Mouse (Mus musculus): ENCODE results near the gene Gm17409. TPM values are rescaled to one million over a fixed set of nuclear protein-coding genes. Genes with fewer than 3 reads are reported as not detected.

The Gm17409 gene
- polyA plus RNA-seq, 1 experiment: not detected

DNA sequence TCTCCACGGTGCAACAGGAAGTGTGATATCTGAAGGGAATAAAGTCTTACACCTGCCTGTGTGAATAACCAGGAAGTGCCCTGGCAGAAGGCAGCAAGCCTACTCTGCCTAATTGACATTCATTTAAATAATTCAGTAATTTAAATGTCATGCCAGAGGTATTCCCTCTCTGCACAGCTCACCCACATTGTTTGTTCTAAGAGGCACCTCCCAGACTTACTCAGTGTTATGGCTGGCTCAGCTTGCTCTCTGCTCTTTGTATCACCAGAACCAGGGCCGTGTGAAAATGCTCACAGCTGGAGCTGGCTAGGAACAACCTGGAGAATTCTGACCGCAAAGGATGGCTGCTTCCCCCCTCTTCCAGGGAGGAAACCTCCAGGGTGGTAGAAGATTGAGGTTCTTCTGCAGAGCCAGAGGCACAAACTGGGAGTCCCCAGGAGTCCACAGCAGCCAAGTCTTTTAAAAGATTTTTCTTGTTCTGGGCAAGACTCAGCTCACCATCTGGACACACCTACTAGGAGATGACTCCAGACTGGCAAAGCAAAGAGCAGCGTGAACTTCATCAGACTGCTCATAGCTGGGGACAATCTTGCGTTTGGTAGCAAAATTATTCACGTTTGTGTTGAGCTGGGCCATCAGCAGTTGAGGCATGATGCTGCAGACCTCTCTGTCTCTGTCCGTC, 14.5 kb downstream of the Gm17409 start:
- DNase-seq (ENCODE audit: low read depth): no peak

DNA sequence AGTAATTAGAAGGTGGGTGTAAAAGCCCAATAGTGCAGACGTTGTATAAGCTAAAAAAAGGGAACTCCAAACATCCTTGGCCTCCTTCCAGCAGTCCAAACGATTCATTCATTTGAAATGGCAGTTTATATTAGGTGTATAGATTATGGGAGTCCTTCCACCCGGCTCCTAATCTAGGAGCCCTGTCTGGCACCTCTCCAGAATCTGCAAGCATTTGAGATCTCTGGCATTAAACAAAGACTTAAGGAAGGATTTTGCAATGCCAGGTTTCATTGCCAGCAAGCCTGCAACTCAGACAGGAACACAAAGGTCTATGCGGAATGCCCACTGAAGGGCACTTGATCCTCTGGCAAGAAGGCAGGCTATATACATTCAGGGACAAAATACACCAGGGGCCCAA, 15.2 kb downstream of the Gm17409 start:
- DNase-seq (ENCODE audit: low read depth): peak; percentile 72

DNA sequence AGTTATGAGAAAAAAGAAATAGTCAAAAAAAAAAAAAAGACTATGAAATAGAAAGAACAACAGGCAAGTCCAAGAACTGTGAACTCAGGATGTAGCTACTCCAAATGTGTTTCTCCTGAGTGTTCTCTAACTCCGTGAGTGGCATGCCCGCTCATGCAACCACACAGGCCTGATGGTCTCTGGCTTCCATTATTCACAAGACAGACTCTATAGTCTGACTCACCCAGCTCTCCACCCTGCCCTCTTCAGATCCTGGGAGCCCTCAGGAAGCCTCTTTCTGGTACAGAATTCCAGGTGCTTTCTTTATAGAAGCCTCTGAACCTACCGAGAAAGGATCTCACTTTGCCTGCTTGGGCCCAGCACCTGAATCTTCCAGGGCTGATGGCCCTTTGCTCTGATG, 15.8 kb downstream of the Gm17409 start:
- no peak for DNase-seq (ENCODE audit: low read depth)

DNA sequence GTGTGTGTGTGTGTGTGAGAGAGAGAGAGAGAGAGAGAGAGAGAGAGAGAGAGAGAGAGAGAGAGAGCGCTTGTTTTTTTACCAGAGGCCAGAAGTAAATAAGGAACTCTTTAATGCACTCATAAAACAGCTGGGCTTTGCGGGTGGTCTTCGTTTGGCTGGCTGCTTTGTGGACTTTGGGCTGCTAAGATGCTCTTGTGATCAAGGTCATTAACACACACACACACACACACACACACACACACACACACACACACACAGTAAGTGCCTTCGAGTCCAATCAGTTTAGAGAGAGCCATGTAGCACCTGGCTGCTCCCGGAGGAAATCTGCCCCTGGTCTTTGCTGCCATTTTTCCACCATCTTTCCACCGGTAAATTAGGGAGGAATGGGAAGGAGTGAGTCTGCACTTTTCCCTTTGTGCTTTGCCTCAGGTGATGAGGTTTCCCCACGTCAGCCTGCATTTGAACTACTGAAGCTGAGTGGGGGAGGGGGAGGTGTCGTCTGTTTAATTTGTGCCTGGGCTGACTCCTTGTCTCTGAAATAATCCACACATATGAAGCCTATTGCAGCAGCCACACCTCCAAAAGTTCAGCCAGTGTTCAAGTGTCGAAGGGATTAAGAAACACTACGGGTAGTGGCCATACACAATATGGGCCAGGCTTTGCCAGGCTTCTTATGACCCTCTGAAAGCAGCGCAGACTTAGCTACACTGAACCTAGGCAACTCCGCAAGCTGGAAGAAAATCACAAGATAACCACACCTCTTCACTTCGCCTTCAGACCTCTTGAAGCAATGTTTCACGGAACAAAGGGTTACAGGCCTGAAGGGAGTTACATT, 16.7 kb downstream of the Gm17409 start:
- DNase-seq (ENCODE audit: low read depth): peak; percentile 58

DNA sequence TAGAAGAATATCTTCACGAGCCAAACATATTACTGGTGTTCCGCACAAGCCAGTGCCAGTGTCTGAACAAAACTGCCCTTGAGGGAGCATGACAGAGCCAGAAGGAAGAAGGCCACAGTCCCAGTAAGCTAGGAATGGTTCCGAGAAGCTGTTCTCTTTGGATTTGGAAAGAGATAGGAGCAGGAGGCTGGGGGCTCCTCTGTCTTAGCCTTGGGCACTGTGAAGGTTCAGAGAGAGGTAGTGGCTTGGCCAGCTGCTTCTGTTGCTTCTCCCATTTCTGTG, 17.3 kb downstream of the Gm17409 start:
- no peak for DNase-seq (ENCODE audit: low read depth)

DNA sequence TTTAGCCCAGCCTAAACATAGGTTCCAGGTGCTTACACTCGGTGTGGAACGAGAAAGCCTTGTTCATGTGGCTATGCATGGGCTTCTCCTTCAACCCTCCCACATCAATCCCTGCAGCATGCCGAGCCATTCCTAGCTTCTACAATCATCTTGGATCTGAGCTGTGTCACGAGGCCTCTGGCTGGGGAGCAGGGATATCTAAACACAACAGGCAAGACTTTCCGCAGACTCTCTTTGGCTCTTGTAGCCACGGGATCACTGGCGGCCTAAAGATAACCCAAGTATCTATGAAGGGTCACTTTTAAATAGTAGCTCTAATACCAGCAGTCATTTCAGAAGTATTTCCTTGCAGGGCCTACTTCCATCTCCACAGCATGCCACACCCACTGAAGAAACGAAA, 18.5 kb downstream of the Gm17409 start:
- no peak for DNase-seq (ENCODE audit: low read depth)

DNA sequence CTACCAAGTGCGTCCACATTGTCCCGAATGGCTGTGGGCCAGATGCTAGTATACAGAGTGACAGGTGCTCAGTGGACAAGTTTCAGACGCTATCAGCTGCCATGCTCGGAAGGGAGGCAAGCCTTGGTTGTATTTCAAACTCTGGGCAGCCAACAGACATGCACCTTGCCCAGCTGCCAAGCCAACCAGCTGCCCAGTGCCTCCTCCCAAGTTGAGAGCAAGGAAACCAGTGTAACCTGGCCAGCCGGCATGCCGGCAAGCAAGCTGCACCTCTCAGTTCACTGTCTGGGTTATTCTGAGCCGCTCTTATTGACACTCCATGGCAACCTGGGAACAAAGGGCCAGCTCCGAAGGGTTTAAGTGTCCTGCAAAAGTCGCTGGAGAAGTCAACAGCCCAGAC, 19.4 kb downstream of the Gm17409 start:
- no peak for DNase-seq (ENCODE audit: low read depth)

DNA sequence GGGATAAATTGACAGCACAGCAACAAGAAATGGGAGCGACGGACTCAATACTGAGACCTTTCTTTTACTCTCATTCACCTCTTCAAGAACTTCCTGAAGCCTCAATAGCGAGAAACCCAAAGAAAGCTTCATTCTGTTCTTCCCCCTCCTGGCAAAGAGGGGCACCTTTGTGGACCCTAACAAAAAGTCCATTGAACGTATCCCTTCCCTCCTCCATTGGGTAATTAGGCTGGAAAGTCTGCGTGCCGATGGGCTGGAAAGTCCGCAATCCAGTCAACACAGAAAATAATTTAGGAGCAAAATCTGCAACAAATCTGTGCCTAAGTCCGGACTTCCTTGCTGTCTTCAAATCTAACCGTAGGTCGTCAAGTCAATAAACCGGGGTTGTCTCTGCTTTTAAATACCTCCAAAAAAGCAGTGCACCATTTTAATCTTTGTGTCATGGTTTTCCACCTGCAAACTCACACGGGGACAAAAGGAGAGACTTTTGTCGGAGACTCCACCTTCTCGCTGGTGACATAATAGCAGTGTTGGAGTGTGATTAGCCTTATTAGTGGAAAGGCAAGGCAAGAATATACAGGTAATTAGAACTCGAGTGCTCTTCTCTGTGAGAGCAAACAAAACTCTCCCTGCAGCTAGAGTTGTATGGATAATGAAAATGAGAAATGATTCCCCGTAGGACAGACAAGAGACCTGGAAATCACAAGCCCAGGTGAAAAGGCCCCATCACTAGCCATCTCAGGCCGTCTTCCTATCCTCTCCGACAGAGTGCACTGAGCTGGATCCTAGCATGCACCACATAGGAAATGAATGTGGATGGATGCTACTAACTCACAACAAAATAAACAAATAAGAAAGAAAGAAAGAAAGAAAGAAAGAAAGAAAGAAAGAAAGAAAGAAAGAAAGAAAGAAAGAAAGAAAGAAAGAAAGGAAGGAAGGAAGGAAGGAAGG, 24.0 kb downstream of the Gm17409 start:
- no peak for DNase-seq (ENCODE audit: low read depth)

DNA sequence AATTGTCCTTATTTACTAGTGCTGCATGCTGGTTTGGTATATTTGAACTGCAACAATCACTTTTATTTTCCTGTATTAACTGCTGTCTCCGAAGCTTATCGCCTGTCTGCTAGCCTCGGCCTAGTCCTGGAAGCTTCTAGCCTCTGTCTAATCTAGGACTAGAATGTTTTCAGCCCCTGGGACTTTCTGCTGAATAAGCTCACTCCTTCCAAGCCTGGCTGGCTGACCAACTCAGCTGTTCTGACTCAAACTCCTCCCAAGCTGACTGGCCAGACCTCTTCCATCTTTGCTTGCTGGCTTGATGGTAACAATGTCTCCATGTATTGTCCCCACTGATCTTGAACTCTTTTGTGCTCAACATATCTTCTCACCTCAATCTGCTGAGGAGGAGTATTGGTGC, 25.4 kb downstream of the Gm17409 start:
- DNase-seq (ENCODE audit: low read depth): no peak

DNA sequence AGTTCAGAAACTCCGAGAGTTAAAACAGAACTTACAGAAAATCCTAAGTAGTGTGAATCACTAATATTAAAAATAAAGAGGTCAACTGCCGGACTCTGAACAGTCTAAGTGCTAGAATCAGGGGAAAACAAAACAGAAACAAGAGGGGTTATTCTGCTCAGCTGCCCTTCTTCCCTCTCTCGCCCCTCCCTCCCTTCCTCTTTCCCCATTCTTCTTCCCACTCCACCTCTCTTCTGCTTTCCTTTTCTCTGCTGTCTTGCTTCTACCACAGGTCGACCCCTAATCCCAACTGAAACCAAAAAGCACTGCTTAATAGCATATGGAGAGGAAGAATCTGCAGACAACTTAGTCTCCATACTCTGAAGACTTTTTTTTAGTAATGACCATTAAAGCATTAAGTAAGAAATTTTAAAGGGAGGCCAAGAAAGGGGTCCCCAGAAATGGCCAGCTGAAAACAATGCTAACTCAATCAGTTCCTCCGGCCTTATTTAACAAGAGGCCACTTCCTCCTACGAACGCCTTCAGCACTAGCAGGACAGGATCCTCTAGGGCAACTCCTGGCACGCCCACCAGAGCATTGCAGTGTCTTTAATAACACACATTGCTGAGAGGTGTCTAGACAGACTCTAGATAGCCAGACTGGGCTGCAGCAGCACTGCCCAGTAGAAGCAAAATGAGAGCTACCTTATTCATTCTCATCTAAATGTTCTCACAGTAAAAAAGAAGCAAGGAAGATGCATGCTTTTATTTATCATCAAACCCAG, 26.9 kb downstream of the Gm17409 start:
- DNase-seq (ENCODE audit: low read depth): no peak

DNA sequence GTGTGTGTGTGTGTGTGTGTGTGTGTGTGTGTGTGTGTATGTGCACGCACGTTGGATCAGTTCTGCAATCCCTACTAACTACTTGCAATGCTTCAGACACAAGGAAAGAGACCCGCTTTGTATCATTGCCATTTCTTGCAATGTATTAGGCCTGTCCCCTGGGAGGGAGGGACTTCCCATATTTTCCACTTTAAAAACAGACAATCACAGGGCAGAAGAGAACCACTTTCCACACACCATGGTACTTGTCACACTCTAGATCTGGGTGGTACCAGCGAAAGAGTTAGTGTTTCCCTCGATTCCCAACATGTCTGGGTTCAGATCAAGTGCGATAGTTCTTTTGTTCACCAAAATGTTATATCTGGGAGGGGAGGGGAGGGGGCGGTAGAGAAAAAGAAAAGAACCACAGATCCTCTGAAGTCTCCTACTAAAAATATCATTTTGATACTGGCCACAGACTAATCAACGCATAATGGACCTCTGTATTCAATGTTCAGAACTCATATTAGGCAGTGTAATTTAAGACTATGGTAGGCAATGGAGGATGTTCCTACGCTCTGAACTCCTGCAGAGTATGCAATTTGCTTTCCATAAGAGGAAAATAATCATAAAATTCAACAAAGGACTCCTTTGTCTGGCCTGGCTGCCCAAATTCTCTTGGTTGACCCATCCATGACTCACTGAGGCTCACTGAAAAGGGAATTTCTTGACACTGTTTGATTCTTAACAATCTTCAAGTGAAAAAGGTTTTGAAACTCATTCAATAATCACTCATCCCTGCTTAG, 35.6 kb downstream of the Gm17409 start:
- DNase-seq (ENCODE audit: low read depth): no peak

DNA sequence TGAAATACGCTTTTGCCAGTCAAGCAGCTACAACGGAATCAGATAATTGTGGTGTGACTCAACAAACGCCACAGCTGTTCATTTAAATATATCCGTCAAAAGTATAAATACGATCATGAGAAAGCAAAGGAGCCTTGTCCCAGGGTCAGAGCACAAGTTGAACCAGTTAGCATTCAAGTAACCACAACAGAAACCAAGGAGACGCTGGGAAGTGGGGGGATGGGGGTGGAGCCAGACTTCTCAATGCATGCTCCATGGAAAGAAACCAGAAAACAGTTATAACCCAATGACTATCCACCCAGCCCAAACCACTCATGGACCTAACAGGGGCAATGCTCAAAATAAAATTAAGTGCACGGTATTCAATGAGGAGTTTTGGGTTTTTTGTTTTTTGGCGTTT, 40.3 kb downstream of the Gm17409 start:
- no peak for DNase-seq (ENCODE audit: low read depth)

DNA sequence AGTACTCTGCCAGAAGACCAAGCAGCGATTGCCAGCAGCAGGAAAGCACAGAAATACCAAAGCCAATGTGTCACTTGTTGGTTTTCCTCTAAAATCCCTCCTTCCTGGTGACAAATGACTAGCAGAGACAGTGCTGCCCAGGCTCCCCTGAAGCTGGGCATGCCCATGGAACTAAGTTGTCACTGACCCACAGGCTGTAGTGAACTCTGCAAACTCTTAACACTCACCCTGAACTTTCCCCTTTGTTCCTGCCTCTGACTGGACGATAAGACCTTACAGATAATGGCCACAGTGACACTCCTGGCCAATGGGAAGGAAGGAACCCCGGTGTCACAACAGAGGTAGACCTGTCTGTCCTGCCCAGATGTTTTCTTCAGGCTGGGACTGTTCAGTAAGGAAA, 43.3 kb downstream of the Gm17409 start:
- DNase-seq (ENCODE audit: low read depth): no peak

DNA sequence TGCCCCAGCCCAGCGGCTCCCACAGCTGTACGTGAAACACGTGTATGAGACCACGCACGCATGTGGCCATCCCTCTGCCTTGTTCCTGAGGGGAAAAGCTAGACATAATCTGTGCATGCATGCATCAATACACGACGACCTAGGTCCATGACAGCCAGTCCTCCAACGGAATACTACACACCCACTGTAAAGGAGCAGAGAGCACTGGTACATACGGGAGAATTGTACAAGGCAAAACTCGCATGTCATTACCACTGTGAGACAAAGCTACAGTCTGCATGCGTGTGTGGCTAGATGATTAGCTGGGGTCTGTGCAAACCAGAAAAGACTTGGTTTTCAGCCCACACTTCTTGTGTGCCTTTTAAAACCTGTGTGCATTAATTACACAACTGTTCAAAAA, 44.6 kb downstream of the Gm17409 start:
- no peak for DNase-seq (ENCODE audit: low read depth)

DNA sequence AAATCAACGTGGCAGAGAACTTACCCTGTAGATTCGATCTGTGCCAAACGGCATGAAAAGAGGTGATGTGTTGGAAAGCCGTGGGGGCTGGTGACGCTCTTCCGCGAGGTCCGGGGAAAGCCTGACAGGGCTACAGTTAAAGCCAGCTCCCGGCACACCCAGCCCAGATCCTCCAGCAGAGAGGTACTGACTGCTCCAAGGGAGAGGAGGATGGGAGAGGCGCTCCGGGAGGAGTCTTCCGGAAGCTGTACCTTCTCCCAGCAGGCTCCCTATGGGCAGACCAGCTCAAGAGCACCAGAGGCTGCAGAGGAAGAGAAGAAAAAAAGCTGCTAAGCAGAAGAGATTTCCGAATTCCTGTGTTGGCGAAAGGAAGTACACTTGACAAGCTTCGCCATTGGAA, 46.1 kb downstream of the Gm17409 start:
- DNase-seq (ENCODE audit: low read depth): no peak

DNA sequence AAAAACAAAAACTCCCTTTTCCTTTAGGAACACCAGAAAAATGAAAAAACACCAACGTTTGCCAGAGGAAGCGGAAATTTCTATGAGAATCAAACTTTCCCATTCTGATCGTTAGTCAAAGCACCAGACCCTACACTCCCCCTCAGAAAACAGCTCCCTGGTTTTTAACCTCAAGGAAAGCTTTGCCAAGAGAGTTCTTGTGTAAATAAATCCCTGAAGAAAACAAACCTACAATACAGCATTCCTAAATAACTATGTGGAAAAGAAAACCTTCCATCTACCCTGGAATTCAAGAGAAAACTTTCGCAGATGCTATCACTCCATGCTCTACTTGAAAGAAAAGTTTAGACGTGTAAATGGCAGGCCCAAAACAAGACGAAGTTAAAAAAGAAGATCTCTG, 47.0 kb downstream of the Gm17409 start:
- no peak for DNase-seq (ENCODE audit: low read depth)

DNA sequence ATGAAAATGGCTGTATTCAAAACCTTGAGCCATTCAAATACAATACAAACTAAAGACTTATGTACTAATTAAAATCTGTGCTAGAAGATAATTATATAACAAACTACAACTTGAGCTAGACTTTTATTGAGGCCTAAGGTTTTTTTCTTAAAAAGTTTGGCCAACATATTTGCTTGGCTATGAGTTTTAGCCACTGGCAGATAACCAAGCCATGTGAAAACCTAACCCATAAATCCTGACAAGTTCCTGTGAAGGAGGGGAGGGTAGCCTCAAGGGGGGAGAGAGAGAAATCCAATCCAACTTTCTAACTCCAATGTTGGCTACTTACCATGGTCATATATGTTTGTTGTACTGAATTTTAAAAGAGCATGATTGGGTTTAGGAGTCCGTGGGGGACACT, 48.6 kb downstream of the Gm17409 start:
- no peak for DNase-seq (ENCODE audit: low read depth)

Measured in gonadal fat pad, adult 2 months (tissue).